Mouse (Mus musculus) liver, postnatal 0 days (tissue): ENCODE measurements around the gene Lrguk.

ENCODE experiments used
- CTCF ChIP-seq: sonication (generic); IDR thresholded peaks from 2 replicates; pipeline ENCODE4 v1.5.1; 2016; ENCODE audit warnings: antibody characterized with exemption, low read depth
- EP300 ChIP-seq: IDR thresholded peaks from 2 replicates; pipeline ENCODE4 v1.6.1; 2016; ENCODE audit warnings: antibody characterized with exemption, low read depth, mild to moderate bottlenecking

- TF ChIP-seq CTCF (no peak), EP300 (no peak)
These were observed 141.7 kb downstream of the Lrguk start for GRCm38 (mm10) chr6:34170844-34171494.
